Mouse (Mus musculus) thymus, postnatal 0 days (tissue): Measurements from ENCODE around the gene Mest. TPM values are rescaled to one million over a fixed set of nuclear protein-coding genes. Genes with fewer than 3 reads are reported as not detected.

Experiments
- DNase-seq: peaks from one replicate; pipeline ENCODE4 v3.0.0-alpha.2; 2015; ENCODE audit warnings: low spot score
- polyA plus RNA-seq: library from polyadenylated mRNA; unstranded; fragments of >200 nt; fragmentation: Nextera tagmentation; extraction: Ambion mirVana; gene quantifications from 2 replicates; pipeline ENCODE4 v1.2.1, GENCODE M21; 2015

Mest gene
- 55.0 and 63.2 TPM in 2 replicates for polyA plus RNA-seq

- no peak for DNase-seq
Measured at GRCm38 (mm10) chr6:30723331-30723730, at the start of gene Mest. Gene Mest, plus strand, starts transcription at chr6:30723547.

DNA sequence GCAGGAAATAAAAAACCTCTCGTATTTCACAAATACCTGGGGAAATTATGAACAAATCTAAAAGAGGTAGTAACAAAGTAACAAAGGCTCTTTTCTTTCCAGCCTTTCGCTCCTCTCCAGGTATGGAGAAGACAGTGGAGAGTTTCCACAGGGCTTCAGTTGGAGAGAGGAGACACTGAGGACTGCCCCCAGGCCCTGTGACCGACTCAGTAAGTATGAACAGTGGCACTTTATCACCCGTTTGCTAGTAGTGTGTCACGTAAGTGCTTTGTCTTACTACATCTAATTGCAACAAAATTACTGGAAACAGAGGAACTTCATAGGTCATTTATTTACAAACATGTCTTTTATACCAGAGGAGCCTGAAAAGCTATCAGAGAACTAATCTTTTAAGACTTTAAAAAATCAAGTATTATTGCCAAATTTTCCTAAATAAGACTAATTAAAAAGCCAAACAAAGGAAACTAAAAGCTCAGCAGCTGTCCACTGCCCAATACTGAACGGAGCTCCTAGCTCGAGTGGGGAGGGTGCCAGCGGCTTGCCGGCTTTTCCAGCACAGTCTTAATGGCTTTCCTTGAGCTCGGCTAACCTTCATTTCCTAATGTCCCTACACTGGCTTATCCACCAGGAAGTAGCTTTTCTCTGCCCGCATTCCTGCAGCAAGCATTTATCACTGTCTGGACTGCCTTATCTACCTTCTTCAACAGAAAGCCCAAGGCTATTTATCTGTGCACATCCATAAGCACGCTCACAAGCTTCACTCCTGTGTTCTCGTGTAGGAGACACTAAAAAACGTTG is 49.4 kb upstream of the Mest start:
- DNase-seq, result no peak

DNA sequence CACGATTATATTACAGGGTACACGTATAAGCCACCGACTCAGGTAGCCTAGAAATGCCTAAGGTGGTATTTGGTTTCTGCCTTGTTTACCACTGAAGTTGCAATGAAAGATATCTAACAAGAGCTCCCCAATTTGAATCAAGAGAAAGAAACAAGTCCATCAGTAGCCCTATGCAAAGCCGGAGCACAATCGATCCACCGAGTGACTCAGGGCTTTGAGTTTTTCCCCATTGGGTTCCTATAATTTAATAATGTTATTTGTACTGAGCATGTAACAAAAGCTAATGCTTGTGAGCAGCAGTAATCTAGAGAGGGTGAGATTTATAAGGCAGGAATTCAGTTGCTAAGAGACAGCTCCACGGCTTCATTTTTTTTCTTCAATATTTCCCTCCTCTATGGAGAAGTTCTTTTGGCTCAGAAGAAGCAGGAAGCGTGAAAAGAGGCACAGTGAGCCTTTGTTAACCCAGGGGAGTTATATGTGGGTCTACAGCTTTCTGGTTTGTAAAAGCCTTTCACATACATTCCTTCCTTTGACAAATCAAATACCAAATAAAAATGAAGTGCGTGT is 48.5 kb upstream of the Mest start:
- DNase-seq, result no peak

- DNase-seq, result no peak
Measured at GRCm38 (mm10) chr6:30675281-30675771, 48.0 kb upstream of the Mest start.

GRCm38 (mm10) chr6:30676506-30676905 is 46.8 kb upstream of the Mest start:
- DNase-seq, result no peak

GRCm38 (mm10) chr6:30677591-30677990 is 45.8 kb upstream of the Mest start:
- no peak for DNase-seq

DNA sequence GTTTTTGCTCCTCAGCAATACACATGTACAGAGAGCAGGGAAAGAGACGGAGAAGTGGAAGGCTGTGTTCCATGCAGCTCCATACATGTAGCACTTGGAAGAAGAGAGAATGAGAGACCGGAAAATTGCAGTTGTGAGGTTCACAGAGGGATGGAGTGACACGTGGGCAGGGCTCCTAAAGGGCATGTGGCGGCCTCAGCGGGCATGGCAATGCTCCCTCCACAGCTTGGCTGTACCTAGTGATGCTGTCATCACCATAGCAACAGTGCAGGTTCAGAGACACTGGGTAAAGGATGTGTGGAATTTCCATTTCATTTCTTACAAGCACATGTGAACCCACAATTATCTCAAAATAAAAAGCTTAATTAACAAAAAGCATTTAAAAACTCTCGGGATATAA is 44.9 kb upstream of the Mest start:
- no peak for DNase-seq

DNA sequence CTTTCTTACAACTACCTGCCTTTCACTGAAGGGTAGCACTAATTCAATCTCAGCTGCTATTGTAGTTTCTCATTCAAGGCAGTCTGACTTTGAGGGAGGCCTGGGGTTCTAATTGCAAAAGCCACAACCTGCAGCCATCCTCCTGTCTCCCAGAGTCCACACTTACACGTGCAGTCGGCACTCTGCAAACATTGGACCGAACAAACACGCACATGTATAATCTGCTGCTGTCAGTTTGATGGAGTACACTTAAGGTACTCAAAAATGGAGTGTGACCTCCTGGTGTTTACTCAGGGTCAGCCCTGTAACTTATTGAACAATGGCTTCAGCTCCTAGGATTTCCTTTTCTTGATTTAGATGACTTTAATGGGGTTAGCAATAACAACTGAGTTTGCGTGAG is 43.8 kb upstream of the Mest start:
- DNase-seq, result no peak

DNA sequence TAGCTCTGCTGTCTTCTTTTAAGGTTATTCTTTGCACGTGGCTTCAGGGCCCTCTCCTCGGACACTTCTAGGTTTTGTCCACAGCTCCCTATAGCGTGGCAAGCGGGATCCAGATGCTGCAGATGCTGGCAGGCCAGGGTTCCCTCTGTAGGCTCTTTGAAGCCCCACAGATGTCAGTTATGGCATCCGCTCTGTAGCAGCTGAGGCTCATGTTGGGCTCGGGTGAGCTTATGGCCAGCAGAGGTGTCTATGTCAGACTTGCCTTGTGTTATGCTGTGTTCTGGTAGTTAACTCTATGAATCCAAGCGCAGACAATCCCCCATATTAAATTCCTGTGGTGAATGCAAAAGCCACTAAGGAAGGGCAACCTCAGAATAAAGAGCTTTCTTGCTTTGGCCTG is 42.9 kb upstream of the Mest start:
- no peak for DNase-seq

DNA sequence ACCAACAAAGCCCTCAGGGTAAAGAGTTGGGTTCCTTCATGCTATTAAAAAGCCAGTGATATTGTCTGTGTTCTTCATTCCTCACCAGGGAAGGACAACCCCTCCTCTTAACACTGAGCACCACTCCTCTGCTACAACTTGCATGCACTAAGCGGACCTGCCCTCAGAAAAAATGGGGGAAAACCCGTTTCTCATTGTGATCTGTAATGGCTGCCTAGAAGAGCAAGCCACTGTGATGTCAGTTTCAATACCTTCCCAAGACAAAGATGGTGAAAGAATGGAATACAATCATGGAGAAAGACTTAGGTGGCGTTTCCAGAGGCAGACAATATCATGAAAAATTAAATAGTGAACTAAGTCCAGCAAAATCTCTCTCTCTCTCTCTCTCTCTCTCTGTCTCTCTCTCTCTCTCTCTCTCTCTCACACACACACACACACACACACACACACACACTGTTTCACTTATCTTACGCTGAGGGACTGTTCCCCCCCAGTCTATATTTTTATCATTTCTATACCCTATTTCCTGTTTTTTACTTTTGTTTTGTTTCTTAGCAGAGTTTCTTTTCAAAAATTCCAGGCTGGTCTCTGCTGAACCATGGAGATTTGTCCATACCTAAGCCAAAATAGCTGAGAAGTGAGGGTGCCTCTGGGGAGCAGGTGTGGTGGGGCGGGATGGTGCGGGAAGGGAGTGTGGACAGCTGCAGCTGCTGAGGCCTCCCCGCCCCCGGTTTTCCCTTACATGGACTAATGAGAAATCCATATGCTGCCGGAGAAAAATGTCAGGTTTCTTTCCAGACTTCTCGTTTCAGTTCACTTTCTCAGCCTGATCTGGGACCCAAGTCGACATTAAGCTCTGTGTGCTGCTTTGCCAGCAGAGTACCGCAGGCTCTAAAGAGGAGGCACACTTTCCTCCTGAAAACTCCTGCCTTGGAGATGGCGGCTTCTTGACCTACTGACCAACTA is 41.1 kb upstream of the Mest start:
- no peak for DNase-seq

GRCm38 (mm10) chr6:30684570-30684969 is 38.8 kb upstream of the Mest start:
- DNase-seq, result no peak

DNA sequence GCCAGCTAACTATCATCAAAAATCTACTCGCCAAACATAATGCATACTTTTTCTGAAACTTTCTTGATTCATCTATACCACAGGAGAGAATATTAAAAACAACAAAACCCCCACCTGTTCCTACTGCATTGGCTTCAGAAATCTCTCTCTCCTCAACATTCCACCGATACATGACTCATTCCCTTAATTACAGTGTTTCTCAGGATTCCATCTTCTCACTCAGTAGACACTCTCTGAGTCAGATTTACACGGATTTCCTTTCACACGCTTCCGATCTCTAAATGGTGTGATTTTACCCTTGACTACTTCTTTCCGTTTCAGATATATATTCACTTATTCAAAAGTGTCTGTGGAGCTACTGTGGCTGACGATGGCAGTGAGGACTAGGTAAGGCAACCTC is 36.1 kb upstream of the Mest start:
- DNase-seq, result no peak

- no peak for DNase-seq
Measured at GRCm38 (mm10) chr6:30692826-30693225, 30.5 kb upstream of the Mest start.

DNA sequence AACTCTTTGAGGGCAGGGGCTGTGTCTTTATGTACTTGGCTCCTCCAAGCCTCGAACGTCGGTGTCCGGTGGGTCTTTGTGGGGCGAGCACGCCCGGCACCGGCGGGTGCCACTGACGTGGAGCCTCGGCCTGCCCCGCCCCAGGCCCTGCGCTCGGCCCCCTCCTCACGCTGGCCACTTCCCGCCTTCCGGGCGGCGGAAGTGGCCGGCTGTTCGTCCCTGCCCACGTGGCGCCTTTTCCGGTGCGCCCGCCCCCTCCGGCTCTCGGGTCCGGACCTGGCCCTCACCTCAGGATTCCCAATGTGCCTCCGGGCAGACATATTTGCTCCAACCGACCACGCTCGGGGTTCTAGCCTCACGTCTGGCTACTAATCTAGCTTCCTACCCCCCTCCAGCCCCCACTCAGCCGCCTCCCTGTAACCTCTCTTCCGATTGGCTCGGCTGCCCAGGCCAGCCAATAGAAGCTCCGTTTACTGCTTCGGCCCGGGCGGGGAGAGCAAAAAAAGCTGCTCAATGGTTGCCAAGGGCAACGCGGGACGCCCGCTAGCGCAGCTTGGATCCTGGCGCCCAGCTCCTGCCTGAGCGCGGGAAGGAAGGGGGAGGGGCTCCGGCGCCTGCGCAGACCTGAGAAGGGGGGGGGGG is 29.9 kb upstream of the Mest start, which contains the start of gene Cep41:
Cep41 (minus strand) TSS at position 400 of the 642 bp plus-strand sequence.
- DNase-seq, result peak; percentile 94

- DNase-seq, result no peak
Measured at GRCm38 (mm10) chr6:30694209-30694608, 29.1 kb upstream of the Mest start.

- DNase-seq, result no peak
Measured at GRCm38 (mm10) chr6:30695124-30695523, 28.2 kb upstream of the Mest start.

- DNase-seq, result no peak
Measured at GRCm38 (mm10) chr6:30697464-30697863, 25.9 kb upstream of the Mest start.

DNA sequence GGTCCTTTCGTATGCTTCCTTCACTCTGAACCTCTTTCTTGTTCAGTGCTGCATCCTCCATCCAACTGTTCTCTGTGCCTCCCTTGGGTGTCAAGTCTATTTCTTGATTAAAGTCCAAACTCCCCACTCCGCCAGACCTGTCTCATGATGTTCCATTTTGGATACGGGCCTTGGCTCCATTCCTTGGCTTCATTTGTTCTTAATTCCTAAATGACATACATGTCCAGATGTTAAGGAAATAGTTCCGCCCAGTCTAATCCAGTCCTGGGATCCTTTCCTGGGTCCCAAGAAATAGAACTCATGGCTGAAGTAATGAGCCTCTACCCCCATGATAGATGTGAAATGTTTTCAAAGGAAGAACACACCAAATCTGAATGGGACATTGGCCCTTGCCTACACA is 25.3 kb upstream of the Mest start:
- DNase-seq, result no peak

- no peak for DNase-seq
Measured at GRCm38 (mm10) chr6:30700182-30700581, 23.2 kb upstream of the Mest start.

- no peak for DNase-seq
Measured at GRCm38 (mm10) chr6:30702881-30703280, 20.5 kb upstream of the Mest start.

- no peak for DNase-seq
Measured at GRCm38 (mm10) chr6:30703476-30703875, 19.9 kb upstream of the Mest start.
